Mouse (Mus musculus) bone marrow macrophage, adult 2 months (primary cell): ENCODE data around the gene Bbs9.

Experiments
- CTCF ChIP-seq: IDR thresholded peaks from 2 replicates; pipeline ENCODE4 v1.5.1; 2012; ENCODE audit warnings: low read depth, mild to moderate bottlenecking, low read length, moderate library complexity
- POLR2A ChIP-seq: IDR thresholded peaks from 2 replicates; pipeline ENCODE4 v1.6.1; 2012; ENCODE audit warnings: mild to moderate bottlenecking, low read depth, low read length, borderline replicate concordance

- TF ChIP-seq CTCF (no peak), POLR2A (no peak)
Observed at GRCm38 (mm10) chr9:22544349-22545341, 69.1 kb downstream of the Bbs9 start.
